Mouse (Mus musculus): ENCODE measurements around the gene Fn3krp.

DNA sequence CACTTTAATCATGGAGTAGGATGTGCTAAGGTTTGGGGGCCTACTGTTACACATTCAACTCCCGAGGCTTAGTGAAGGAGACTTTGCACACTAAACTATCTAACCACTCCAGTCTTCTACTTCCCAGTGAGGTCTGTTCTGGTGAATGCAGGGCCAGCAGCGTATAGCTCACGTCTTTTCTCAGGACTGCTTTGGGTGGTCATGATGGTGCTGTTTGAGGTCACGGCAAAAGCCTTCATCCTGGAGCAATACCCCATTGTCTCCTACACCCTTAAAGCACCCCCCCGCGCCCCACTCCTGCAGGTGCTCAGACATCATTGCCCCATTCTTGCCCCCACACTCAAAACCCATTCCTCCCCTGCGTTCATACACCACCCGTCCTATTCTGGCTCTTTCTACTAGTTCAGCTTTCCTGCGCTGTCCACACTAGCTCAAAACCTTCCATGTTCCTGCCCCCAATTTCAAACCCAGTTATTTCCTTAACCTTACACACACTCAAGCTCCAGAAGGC is 30.1 kb downstream of the Fn3krp start:
- TF ChIP-seq POLR2A (IDR thresholded peaks at IDR 0.05; ENCODE audit: extremely low read depth, insufficient read depth, low read length) (no peak), CTCF (IDR thresholded peaks at IDR 0.05; ENCODE audit: extremely low read depth, insufficient read depth, low read length) (no peak)

All from cortical plate, adult 2 months (tissue).